Mouse (Mus musculus) kidney, adult 2 months (tissue): ENCODE results near the gene Krt42. TPM values are rescaled to one million over a fixed set of nuclear protein-coding genes. Genes with fewer than 3 reads are reported as not detected.

Source experiments
- DNase-seq: peaks from one replicate; pipeline ENCODE4 v3.0.0; 2021
- H3K27ac ChIP-seq: fragments of 200-500 bp; 2 replicates; pipeline ENCODE4 v1.5.1; 2012; ENCODE audit warnings: low read depth, low read length, control low read depth, inconsistent platforms; ENCODE audit not compliant: insufficient read depth
- H3K27me3 ChIP-seq: fragments of 200-500 bp; replicated peaks from 2 replicates; pipeline ENCODE4 v1.6.1; 2012; ENCODE audit warnings: mild to moderate bottlenecking, moderate library complexity, low read length, inconsistent platforms; ENCODE audit not compliant: control insufficient read depth, insufficient read depth
- H3K36me3 ChIP-seq: fragments of 200-500 bp; 2 replicates; pipeline ENCODE4 v1.6.1; 2012; ENCODE audit warnings: mild to moderate bottlenecking, moderate library complexity, low read length, inconsistent platforms; ENCODE audit not compliant: control insufficient read depth, insufficient read depth
- H3K4me1 ChIP-seq: fragments of 200-500 bp; 2 replicates; pipeline ENCODE4 v1.6.1; 2011; ENCODE audit warnings: low read length; ENCODE audit not compliant: control insufficient read depth, insufficient read depth
- H3K4me3 ChIP-seq: fragments of 200-500 bp; 2 replicates; pipeline ENCODE4 v1.5.1; 2011; ENCODE audit warnings: mild to moderate bottlenecking, low read depth, low read length, control low read depth; ENCODE audit not compliant: insufficient read depth
- CTCF ChIP-seq: fragments of 200-500 bp; conservative IDR thresholded peaks from 2 replicates; pipeline ENCODE4 v1.5.1; 2011; ENCODE audit warnings: low read depth, mild to moderate bottlenecking, control low read depth, low read length, moderate library complexity, mixed read lengths; ENCODE audit not compliant: insufficient read depth, insufficient read length
- POLR2A ChIP-seq: fragments of 200-500 bp; IDR thresholded peaks from one replicate; pipeline ENCODE4 v1.6.1; 2011; ENCODE audit warnings: low read depth, low read length, control low read depth
- WGBS: fragments of 180-500 bp; shearing (Covaris S2); methylation state at CpG from one replicate; pipeline ENCODE4 v1.1.7; 2018; 5-methylcytosine and 5-hydroxymethylcytosine counted together
- polyA plus RNA-seq: library from polyadenylated mRNA; depleted of rRNA; stranded (reverse); fragments of >200 nt; gene quantifications from 2 replicates; pipeline ENCODE4 v1.2.3, GENCODE M21; 2012; rRNA removed

Krt42 gene
- polyA plus RNA-seq, 1 experiment, result not detected

DNA sequence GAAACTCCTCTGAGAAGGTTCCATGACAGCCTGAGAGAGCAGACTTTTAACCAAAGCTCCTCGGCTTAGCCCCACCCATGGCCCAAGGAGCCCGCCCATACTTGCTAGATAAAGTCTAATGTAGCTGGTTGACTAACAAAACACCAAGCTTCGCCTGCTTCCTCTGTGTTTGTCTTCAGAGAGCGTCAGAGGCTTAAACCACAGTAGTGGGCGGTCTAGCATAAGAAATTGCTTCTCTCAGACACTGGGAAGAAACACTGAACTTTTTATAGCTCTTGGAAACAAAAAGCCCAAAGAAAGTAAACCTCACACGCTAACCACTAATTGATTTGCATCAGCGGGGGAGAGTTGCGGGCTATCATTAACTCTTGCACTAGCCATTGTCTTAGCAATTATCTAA is 47.9 kb downstream of the Krt42 start:
- Histone ChIP-seq H3K27ac (no peak overlapping the region), H3K4me3 (no peak overlapping the region), H3K27me3 (no peaks in the 10 kb centered on the region), H3K36me3 (no peaks in the 10 kb centered on the region), H3K4me1 (no peaks in the 10 kb centered on the region)
- 49% methylated on average over 8 of the region's 8 CpGs for WGBS
- no peak for DNase-seq
- TF ChIP-seq CTCF (no peak), POLR2A (no peak)

DNA sequence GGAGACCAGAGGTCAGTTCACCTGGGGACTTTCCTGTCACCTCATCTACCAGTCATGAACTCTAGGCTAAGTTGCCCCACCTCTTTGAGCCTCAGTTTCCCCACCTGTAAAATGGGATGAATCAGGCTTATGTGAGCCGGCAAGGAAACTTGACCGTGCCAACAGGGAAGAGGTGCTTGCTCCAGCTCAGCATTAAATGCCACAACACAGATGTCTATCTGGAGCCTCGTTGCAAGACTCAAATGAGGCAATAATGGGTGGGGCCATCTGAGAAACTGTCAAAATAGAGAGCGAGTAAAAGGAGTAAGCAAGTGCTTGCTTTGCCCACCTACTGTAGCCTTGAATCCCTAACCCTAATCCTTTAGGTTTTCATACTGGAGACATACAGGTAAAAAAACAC is 50.4 kb downstream of the Krt42 start:
- WGBS, result 89% methylated on average over 4 of the region's 4 CpGs
- Histone ChIP-seq H3K36me3 (no peaks in the 10 kb centered on the region), H3K27ac (no peak overlapping the region), H3K4me3 (no peak overlapping the region), H3K4me1 (no peaks in the 10 kb centered on the region), H3K27me3 (no peaks in the 10 kb centered on the region)
- no peak for DNase-seq
- TF ChIP-seq CTCF (no peak), POLR2A (no peak)

Other genes starting within 250 kb of the Krt42 start
- gene Krt33b, start 240.0 kb downstream of the Krt42 start, polyA plus RNA-seq, result not detected in 2 replicates
- not detected in 2 replicates for gene Krt34, start 228.3 kb downstream of the Krt42 start, polyA plus RNA-seq
- not detected in 2 replicates for gene Krt31, start 219.3 kb downstream of the Krt42 start, polyA plus RNA-seq
- not detected in 2 replicates for gene Krt32, start 181.6 kb downstream of the Krt42 start, polyA plus RNA-seq
- not detected in 2 replicates for gene Krt35, start 173.6 kb downstream of the Krt42 start, polyA plus RNA-seq
- 0.11 TPM in 1 of 2 replicates, not detected in the other for gene Krt36, start 164.2 kb downstream of the Krt42 start, polyA plus RNA-seq
- not detected in 2 replicates for gene Krt13, start 148.3 kb downstream of the Krt42 start, polyA plus RNA-seq
- gene Krt15, start 133.9 kb downstream of the Krt42 start, polyA plus RNA-seq, result 3.1 and 3.9 TPM in 2 replicates
- gene Krt19, start 121.2 kb downstream of the Krt42 start, polyA plus RNA-seq, result 13.0 and 20.1 TPM in 2 replicates
- gene Krt9, start 76.6 kb downstream of the Krt42 start, polyA plus RNA-seq, result not detected in 2 replicates
- 1.3 and 1.4 TPM in 2 replicates for gene Krt14, start 62.3 kb downstream of the Krt42 start, polyA plus RNA-seq
- not detected in 2 replicates for gene Krt16, start 21.0 kb downstream of the Krt42 start, polyA plus RNA-seq
- 0.08 TPM in 1 of 2 replicates, not detected in the other for gene Krt17, start 8.8 kb downstream of the Krt42 start, polyA plus RNA-seq
- 116 and 173 TPM in 2 replicates for gene Eif1, start 50.0 kb upstream of the Krt42 start, polyA plus RNA-seq
- not detected in 2 replicates for gene Gast, start 64.5 kb upstream of the Krt42 start, polyA plus RNA-seq
- 3.0 and 3.6 TPM in 2 replicates for gene Hap1, start 86.3 kb upstream of the Krt42 start, polyA plus RNA-seq
- gene Jup, start 127.9 kb upstream of the Krt42 start, polyA plus RNA-seq, result 220 and 229 TPM in 2 replicates
- 11.9 and 13.9 TPM in 2 replicates for gene P3h4, start 145.0 kb upstream of the Krt42 start, polyA plus RNA-seq
- 12.5 and 15.9 TPM in 2 replicates for gene Fkbp10, start 145.8 kb upstream of the Krt42 start, polyA plus RNA-seq
- 29.3 and 32.0 TPM in 2 replicates for gene Nt5c3b, start 171.9 kb upstream of the Krt42 start, polyA plus RNA-seq
- gene Klhl10, start 172.0 kb upstream of the Krt42 start, polyA plus RNA-seq, result 0.13 and 0.34 TPM in 2 replicates
- gene Klhl11, start 202.9 kb upstream of the Krt42 start, polyA plus RNA-seq, result 2.3 and 3.3 TPM in 2 replicates